Mouse (Mus musculus) lung, embryonic 15.5 days (tissue): ENCODE data around the gene Sfmbt2. TPM values are rescaled to one million over a fixed set of nuclear protein-coding genes. Genes with fewer than 3 reads are reported as not detected.

ENCODE experiments used
- ATAC-seq: fragments of 200-750 bp; cut with Nextera tagmentation; 2 replicates; pipeline ENCODE4 v1.8.0; 2017; ENCODE audit warnings: moderate number of reproducible peaks, borderline replicate concordance; ENCODE audit not compliant: low FRiP score, low TSS enrichment; ENCODE audit errors: extremely low read depth
- H3K27ac ChIP-seq: fragments of 300-500 bp; sonication (generic); 2 replicates; pipeline ENCODE4 v1.5.1; 2015; ENCODE audit warnings: moderate library complexity, mild to moderate bottlenecking, inconsistent platforms
- H3K27me3 ChIP-seq: fragments of 300-500 bp; sonication (generic); 2 replicates; pipeline ENCODE4 v1.6.1; 2015; ENCODE audit warnings: inconsistent platforms
- H3K36me3 ChIP-seq: fragments of 300-500 bp; sonication (generic); 2 replicates; pipeline ENCODE4 v1.6.1; 2015; ENCODE audit warnings: inconsistent platforms
- H3K4me1 ChIP-seq: fragments of 300-500 bp; sonication (generic); 2 replicates; pipeline ENCODE4 v1.6.1; 2015; ENCODE audit warnings: inconsistent platforms
- H3K4me2 ChIP-seq: fragments of 300-500 bp; sonication (generic); 2 replicates; pipeline ENCODE4 v1.6.1; 2015; ENCODE audit warnings: inconsistent platforms, mild to moderate bottlenecking, moderate library complexity
- H3K4me3 ChIP-seq: fragments of 300-500 bp; sonication (generic); 2 replicates; pipeline ENCODE4 v1.5.1; 2015; ENCODE audit warnings: mild to moderate bottlenecking, inconsistent platforms
- H3K9ac ChIP-seq: fragments of 300-500 bp; sonication (generic); 2 replicates; pipeline ENCODE4 v1.6.1; 2015; ENCODE audit warnings: inconsistent platforms
- H3K9me3 ChIP-seq: fragments of 300-500 bp; sonication (generic); 2 replicates; pipeline ENCODE4 v1.6.1; 2016; ENCODE audit warnings: inconsistent platforms
- WGBS: fragments of 180-500 bp; shearing (Covaris S2); methylation state at CpG from one replicate; pipeline ENCODE4 v1.1.7; 2015; 5-methylcytosine and 5-hydroxymethylcytosine counted together
- polyA plus RNA-seq: library from polyadenylated mRNA; unstranded; fragments of >200 nt; fragmentation: Nextera tagmentation; extraction: Ambion mirVana; gene quantifications from 2 replicates; pipeline ENCODE4 v1.2.1, GENCODE M21; 2015

Gene Sfmbt2
- polyA plus RNA-seq, 1 experiment from 2014 or later: 2.0 TPM

- no peak overlapping the region for H3K4me3 ChIP-seq
- no peaks in the 10 kb centered on the region for H3K27me3 ChIP-seq
- H3K9ac ChIP-seq: no peak overlapping the region
- no peak for ATAC-seq
- WGBS: 77% methylated on average over 9 of the region's 9 CpGs
- no peaks in the 10 kb centered on the region for H3K4me1 ChIP-seq
- no peak overlapping the region for H3K27ac ChIP-seq
- no peaks in the 10 kb centered on the region for H3K9me3 ChIP-seq
- H3K4me2 ChIP-seq: no peak overlapping the region
- no peaks in the 10 kb centered on the region for H3K36me3 ChIP-seq
These were observed 71.5 kb downstream of the Sfmbt2 start for GRCm38 (mm10) chr2:10441811-10442210.

- Histone ChIP-seq H3K27ac (no peak overlapping the region), H3K9ac (no peak overlapping the region), H3K4me1 (no peaks in the 10 kb centered on the region), H3K4me2 (no peak overlapping the region), H3K36me3 (no peaks in the 10 kb centered on the region), H3K27me3 (no peaks in the 10 kb centered on the region), H3K4me3 (no peak overlapping the region), H3K9me3 (no peaks in the 10 kb centered on the region)
- WGBS: 59% methylated on average over 3 of the region's 3 CpGs
- no peak for ATAC-seq
These were observed 83.3 kb downstream of the Sfmbt2 start for GRCm38 (mm10) chr2:10453577-10453976.

- H3K4me1 ChIP-seq: no peaks in the 10 kb centered on the region
- H3K9me3 ChIP-seq: no peaks in the 10 kb centered on the region
- H3K4me3 ChIP-seq: no peak overlapping the region
- H3K9ac ChIP-seq: no peak overlapping the region
- H3K36me3 ChIP-seq: no peaks in the 10 kb centered on the region
- WGBS: 86% methylated on average over 12 of the region's 12 CpGs
- no peak overlapping the region for H3K4me2 ChIP-seq
- no peaks in the 10 kb centered on the region for H3K27me3 ChIP-seq
- H3K27ac ChIP-seq: no peak overlapping the region
- no peak for ATAC-seq
These were observed 88.0 kb downstream of the Sfmbt2 start for GRCm38 (mm10) chr2:10458309-10458708.

- 79% methylated on average over 2 of the region's 2 CpGs for WGBS
- Histone ChIP-seq H3K9me3 (no peaks in the 10 kb centered on the region), H3K36me3 (no peaks in the 10 kb centered on the region), H3K27me3 (no peaks in the 10 kb centered on the region), H3K9ac (no peak overlapping the region), H3K4me2 (no peak overlapping the region), H3K4me1 (no peaks in the 10 kb centered on the region), H3K4me3 (no peak overlapping the region), H3K27ac (no peak overlapping the region)
- no peak for ATAC-seq
These were observed 146.2 kb downstream of the Sfmbt2 start for GRCm38 (mm10) chr2:10516516-10516915.

- H3K27ac ChIP-seq: no peak overlapping the region
- 54% methylated on average over 5 of the region's 5 CpGs for WGBS
- H3K4me2 ChIP-seq: no peak overlapping the region
- no peaks in the 10 kb centered on the region for H3K9me3 ChIP-seq
- no peaks in the 10 kb centered on the region for H3K4me1 ChIP-seq
- no peaks in the 10 kb centered on the region for H3K27me3 ChIP-seq
- no peak overlapping the region for H3K4me3 ChIP-seq
- no peak overlapping the region for H3K9ac ChIP-seq
- H3K36me3 ChIP-seq: no peaks in the 10 kb centered on the region
- ATAC-seq: no peak
These were observed 151.6 kb downstream of the Sfmbt2 start for GRCm38 (mm10) chr2:10521719-10522415.

GRCm38 (mm10) chr2:10525622-10526021 is 155.3 kb downstream of the Sfmbt2 start:
- no peak overlapping the region for H3K4me3 ChIP-seq
- no peaks in the 10 kb centered on the region for H3K36me3 ChIP-seq
- H3K4me1 ChIP-seq: no peaks in the 10 kb centered on the region
- H3K27me3 ChIP-seq: no peaks in the 10 kb centered on the region
- no peak overlapping the region for H3K27ac ChIP-seq
- H3K4me2 ChIP-seq: no peak overlapping the region
- no peak overlapping the region for H3K9ac ChIP-seq
- no peak for ATAC-seq
- no peaks in the 10 kb centered on the region for H3K9me3 ChIP-seq
- 84% methylated on average over 7 of the region's 7 CpGs for WGBS

- Histone ChIP-seq H3K9me3 (no peaks in the 10 kb centered on the region), H3K4me3 (no peak overlapping the region), H3K9ac (no peak overlapping the region), H3K36me3 (no peaks in the 10 kb centered on the region), H3K4me1 (no peaks in the 10 kb centered on the region), H3K4me2 (no peak overlapping the region), H3K27ac (no peak overlapping the region), H3K27me3 (no peaks in the 10 kb centered on the region)
- no peak for ATAC-seq
- 84% methylated on average over 4 of the region's 4 CpGs for WGBS
These were observed 171.5 kb downstream of the Sfmbt2 start for GRCm38 (mm10) chr2:10541762-10542161.

GRCm38 (mm10) chr2:10542388-10542787 is 172.1 kb downstream of the Sfmbt2 start:
- H3K4me3 ChIP-seq: no peak overlapping the region
- ATAC-seq: no peak
- H3K4me2 ChIP-seq: no peak overlapping the region
- no peak overlapping the region for H3K9ac ChIP-seq
- 40% methylated on average over 7 of the region's 7 CpGs for WGBS
- no peaks in the 10 kb centered on the region for H3K27me3 ChIP-seq
- H3K9me3 ChIP-seq: no peaks in the 10 kb centered on the region
- no peak overlapping the region for H3K27ac ChIP-seq
- H3K4me1 ChIP-seq: no peaks in the 10 kb centered on the region
- H3K36me3 ChIP-seq: no peaks in the 10 kb centered on the region

GRCm38 (mm10) chr2:10558816-10559215 is 188.5 kb downstream of the Sfmbt2 start:
- no peaks in the 10 kb centered on the region for H3K9me3 ChIP-seq
- 78% methylated on average over 1 of the region's 1 CpGs for WGBS
- H3K9ac ChIP-seq: no peak overlapping the region
- no peak overlapping the region for H3K4me3 ChIP-seq
- H3K27me3 ChIP-seq: no peaks in the 10 kb centered on the region
- no peaks in the 10 kb centered on the region for H3K4me1 ChIP-seq
- no peak overlapping the region for H3K27ac ChIP-seq
- ATAC-seq: no peak
- no peaks in the 10 kb centered on the region for H3K36me3 ChIP-seq
- H3K4me2 ChIP-seq: no peak overlapping the region

- ATAC-seq: no peak
- WGBS: 78% methylated on average over 3 of the region's 3 CpGs
- H3K9me3 ChIP-seq: no peaks in the 10 kb centered on the region
- no peak overlapping the region for H3K9ac ChIP-seq
- H3K4me1 ChIP-seq: no peaks in the 10 kb centered on the region; the same call in 1 of the 2 replicates
- no peaks in the 10 kb centered on the region for H3K36me3 ChIP-seq
- no peak overlapping the region for H3K4me2 ChIP-seq
- H3K4me3 ChIP-seq: no peak overlapping the region
- no peak overlapping the region for H3K27ac ChIP-seq
- no peaks in the 10 kb centered on the region for H3K27me3 ChIP-seq
These were observed 195.2 kb downstream of the Sfmbt2 start for GRCm38 (mm10) chr2:10565491-10565890.

- WGBS: 25% methylated on average over 6 of the region's 6 CpGs
- no peak overlapping the region for H3K27ac ChIP-seq
- no peak overlapping the region for H3K9ac ChIP-seq
- H3K36me3 ChIP-seq: no peaks in the 10 kb centered on the region
- H3K4me3 ChIP-seq: no peak overlapping the region
- H3K4me2 ChIP-seq: no peak overlapping the region
- H3K9me3 ChIP-seq: no peaks in the 10 kb centered on the region
- ATAC-seq: no peak
- no peaks in the 10 kb centered on the region for H3K27me3 ChIP-seq
- H3K4me1 ChIP-seq: no peaks in the 10 kb centered on the region; the same call in 1 of the 2 replicates
These were observed 199.1 kb downstream of the Sfmbt2 start for GRCm38 (mm10) chr2:10569392-10569791.

GRCm38 (mm10) chr2:10572311-10572710 is 202.0 kb downstream of the Sfmbt2 start:
- H3K27me3 ChIP-seq: no peaks in the 10 kb centered on the region
- no peaks in the 10 kb centered on the region for H3K9me3 ChIP-seq
- no peak overlapping the region for H3K9ac ChIP-seq
- H3K4me2 ChIP-seq: no peak overlapping the region
- ATAC-seq: no peak
- no peak overlapping the region for H3K27ac ChIP-seq
- 77% methylated on average over 4 of the region's 4 CpGs for WGBS
- no peaks in the 10 kb centered on the region for H3K36me3 ChIP-seq
- no peak overlapping the region for H3K4me3 ChIP-seq
- no peaks in the 10 kb centered on the region; the same call in 1 of the 2 replicates for H3K4me1 ChIP-seq
